Mouse (Mus musculus) frontal cortex, postnatal 14 days (tissue): ENCODE measurements around the gene Fndc9.

Experiments used
- DNase-seq, 2 experiments: peaks; one replicate each; pipeline ENCODE4 v3.0.0; 2022; ENCODE audit warnings: low spot score in 2 of 2

The Fndc9 gene

DNA sequence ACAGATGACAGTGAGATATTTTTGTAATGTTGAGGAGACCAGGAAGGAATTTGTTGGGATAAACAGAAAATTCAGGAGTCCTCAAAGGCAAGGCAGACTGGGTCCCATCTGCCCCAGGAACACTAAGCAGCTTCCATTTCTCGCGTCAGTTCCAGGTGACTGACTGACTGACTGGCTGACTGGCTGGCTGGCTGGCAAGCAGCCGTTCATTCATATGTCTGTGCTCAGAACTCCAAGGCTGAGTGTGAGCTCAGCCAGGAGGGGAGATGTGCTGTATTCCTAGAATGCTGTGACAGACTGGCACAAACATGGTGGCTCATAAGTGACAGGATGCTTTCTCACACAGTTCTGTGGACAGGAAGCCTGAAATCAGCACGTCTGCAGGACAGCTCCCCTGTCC lies 1.4 kb upstream of the Fndc9 start:
- no peak for DNase-seq

DNA sequence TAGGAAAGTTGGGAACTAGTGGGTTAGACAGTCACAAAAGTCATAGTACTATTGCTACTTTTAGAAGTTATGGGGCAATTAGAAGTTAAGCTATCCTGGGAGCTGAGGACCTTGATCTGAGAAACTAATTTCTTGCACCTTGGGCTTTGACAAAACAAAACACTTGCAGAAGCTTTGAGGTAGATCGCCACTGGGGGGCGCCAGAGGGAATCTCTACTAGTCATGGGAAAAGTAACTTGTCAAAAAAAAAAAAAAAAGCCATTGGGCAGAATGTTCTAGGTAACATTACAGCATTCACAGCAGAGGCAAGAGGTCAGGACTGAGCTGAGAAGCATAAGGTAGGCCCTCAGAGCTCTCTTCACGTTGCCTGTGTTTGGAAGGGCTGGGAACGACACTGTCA lies 1.6 kb downstream of the Fndc9 start:
- peak in 1 of 2 experiments; percentile 72 for DNase-seq

DNA sequence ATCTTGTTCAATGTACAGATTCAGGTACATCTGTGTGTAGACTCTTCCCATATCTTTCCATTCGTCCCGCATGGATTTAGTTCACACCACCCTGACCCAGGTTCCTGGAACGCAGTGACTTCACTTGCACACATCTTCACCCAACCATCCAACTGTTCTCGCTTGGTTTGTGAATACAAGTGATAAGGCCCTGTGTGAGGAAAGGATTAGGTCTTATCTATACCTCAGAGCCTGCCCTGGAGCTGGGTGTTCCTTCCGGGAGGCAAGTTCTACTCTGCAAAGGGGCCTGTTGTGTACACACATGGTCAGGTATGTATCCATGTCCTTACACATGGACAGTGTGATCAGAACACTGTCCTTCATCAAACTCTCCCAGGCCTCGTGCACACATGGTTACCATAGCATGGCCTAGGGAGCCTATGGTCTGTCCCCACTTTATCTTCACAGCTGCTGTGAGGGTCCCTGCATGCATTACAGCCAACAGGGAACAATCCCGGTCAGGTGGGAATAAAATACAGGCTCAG lies 5.9 kb downstream of the Fndc9 start:
- DNase-seq, result no peak

DNA sequence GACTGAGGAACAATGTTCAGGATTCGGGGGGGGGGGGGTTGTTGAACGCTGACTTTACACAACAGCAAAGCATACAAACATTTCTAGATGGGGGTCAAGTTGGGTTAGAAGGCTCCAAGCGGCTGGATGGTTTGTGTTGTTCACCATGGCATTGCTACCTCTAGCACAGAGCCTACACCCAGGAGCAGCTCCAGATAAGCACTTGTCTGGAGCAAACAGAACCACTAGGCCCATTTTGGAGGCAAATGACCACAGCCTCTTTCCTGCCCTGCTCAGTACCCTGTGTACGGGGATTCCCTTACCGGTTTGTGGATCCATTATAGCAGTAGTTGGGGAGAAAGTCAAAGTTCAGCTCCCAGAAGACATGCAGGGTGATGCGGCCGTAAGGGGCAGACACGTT lies 6.7 kb downstream of the Fndc9 start:
- no peak for DNase-seq

DNA sequence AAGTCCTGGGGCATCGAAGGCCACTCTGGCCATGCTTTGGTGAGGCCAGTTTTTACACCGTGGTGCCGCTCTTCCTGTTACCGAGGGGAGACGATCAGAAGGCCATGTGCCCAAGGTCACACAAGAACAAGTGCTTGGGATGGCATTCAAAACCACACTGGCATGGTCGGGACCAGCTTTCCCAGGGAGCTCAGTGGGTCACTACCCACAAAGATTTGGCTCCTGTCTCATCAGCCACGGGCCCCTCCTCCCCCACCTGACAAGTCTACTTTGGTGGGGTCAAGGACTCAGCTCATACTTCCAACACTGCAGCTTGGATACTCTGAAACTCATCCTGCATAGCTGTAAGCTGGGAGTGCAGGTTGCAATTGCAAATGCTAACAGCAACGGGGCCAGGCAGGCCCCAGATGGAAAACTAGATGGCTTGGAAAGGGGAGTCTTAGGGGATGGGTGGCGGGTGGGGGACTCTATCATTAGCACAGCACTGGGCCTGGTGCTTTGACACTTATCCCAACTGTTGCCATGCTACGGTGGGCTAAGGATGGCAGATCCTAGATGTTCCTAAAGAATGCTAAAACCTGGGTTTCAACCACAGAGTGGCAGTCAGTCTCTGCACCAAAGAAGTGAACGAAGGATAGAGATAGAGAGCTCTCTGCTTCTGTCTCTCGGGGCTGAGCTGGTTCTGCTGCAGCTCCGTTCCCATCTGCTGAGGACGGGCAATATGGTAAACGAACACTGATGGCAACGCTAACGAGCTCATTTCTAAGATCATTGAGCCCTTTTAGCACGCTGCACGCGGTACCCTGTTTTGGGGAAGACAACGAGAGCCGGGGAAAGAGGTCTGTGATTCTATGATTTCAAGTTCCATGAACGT lies 9.6 kb downstream of the Fndc9 start:
- DNase-seq, result no peak

DNA sequence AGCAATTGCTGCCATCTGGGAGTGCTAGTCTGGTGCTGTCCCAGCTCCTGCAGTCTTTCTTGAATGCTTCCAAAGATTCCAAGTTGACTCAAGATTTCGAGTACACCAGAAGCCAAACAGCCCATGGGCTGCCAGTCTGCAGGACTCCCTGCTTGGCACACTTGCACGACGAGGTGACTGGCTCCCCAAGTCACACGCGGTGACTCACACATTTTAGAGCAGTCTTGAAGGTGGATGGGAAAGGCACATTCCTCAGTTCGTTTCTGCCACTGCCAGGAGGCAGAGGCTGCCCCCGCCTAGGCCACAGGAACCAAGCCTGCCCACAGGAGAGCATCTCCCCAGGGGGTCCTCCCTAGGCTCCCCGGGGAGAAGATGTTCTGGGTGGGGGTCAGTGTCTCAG lies 10.6 kb downstream of the Fndc9 start:
- no peak for DNase-seq

DNA sequence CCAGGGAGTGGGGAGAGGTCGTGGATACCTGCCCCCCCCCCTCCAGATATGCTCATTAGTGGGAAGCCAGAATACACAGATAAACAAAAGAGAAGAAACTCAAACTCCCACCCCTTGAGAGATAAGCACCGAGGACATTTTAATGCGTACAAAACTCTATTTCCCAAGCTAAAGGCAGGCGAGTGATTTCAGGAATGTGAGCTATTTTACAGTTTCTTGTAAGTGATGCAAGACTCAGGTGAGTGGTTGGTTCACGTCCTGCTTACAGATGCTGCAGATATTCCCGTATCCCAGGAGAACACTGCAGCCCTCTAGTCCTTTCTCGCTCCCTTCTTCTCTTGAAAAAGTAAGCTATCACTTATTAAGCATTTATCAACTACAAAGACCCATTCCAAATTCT lies 11.1 kb downstream of the Fndc9 start:
- no peak for DNase-seq

DNA sequence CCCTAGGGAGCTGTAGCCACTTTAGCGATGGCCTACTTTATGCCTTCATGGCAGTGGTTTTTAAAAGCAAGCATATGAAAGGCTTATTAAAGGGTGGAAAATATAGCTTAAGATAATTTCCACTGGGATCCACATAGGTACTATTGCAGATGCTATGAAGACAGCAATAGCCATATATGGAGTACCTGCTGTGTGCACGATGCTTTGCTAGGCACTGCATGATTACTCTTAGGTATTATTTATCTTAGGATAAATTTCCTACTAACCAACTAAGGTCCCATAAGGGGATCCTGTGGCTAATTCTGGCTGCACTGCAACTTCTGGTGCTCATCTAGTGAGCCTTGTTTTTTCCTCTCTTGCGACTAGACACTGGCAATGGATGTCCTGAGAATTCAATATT lies 13.0 kb downstream of the Fndc9 start:
- DNase-seq, result no peak

DNA sequence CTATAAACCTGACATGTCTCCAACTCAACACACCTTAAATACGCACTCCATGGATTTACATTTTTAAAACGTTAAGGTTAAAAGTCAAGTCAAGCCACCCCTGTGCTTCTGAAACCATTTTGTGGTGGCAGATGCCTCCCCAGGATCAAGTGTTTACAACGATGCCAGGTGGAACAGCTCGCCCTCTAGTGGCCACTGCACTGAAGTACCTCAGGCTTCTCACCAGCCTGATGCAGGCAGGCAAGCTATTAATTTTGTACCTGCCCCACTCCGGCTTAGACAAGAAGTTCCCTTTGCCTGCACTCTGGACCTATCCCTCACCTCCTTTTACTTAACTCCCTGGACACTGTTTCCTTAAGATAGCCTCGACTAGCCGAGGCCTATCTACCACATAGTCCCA lies 16.7 kb downstream of the Fndc9 start:
- peak in 1 of 2 experiments; percentile 65 for DNase-seq

DNA sequence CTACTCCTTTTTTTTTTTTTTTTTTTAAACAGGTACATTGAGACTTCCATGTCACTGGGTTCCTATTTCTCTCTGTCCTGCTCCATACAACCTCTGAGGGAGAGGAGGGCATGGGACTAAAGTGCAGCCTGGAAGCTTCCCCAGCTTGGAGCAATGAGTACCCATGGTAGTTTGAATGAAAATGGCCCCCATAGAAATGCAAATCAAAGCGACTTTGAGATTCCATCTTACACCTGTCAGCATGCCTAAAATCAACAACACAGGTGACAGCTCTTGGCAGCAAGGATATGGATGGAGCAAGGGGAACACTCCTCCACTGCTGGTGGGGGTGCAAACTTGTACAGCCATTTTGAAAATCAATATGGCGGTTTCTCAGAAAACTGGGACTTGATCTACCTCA lies 20.0 kb downstream of the Fndc9 start:
- DNase-seq, result no peak

DNA sequence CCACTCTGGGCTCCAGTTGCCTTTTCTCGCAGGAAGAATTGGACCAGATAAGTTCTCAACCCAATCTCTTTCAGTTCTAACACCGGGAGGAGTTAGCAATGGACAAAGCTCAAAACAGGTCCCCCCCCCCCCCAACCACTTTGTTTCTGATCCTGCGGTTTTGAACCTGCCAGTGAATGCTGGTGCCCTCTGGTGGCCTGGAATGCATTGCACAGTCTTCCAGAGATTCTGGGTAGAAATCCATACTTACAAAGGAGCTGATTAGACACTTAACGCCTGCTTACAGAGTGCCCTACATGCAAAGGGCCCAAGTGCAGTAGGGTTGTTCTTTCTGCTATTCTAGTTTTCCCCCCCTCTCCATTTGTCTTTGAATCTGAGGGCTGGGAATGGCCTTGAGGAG lies 22.9 kb downstream of the Fndc9 start:
- DNase-seq, result no peak

DNA sequence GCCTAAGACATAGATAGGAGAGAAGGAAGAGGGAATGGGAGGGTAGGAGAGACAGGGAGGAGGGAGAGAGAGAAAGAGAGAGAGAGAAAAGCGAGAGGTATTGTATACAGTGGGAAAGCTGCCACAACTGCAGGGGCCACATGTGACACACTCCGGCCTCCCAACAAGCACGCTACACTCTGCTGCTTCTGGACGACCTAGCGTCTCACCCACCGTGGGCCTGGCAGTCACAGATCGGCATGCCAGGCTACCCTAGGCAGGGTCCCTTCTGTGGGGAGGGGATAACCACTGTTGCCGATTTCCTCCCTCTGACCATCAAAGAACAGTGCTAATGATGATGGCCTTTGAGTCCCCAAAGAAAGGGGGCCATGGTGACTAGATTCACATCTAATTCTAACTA lies 23.4 kb downstream of the Fndc9 start:
- no peak for DNase-seq

DNA sequence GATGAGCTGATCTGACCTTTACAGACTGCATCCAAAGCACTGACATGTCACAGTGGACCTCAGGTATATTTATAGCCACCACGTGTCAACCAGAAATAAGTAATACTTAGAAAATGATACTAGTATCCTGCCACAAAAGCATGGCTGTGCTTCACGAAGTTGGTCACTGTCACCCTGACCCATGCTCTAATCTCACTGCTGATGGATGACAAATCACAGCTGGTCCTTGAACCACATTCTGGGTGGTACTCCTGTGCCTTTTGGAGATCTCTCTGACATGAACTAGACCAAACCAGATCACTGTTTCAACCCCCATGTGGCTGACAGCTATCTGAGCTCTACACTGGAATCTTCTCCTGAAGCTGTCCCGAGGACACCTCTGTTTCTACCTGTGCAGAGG lies 27.5 kb downstream of the Fndc9 start:
- DNase-seq, result no peak

DNA sequence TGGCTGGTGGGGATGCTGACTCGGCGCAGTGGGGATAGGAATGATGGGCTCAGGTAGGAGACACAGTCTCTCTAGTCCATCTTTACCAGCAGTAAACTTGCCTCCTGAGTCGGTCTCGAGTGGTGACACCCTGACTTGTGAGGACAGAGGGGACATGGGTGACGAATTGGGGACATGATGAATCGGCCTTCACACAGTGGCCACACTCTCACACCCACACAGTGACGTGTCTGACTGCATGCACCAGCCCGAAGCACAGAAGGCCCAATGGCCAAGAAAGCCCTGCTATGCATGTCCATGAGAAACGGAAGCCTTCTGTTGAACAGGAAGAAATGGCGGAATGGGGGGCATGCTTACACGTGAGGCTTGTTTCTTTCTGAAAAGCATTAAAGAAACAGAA lies 28.0 kb downstream of the Fndc9 start:
- DNase-seq, result no peak

DNA sequence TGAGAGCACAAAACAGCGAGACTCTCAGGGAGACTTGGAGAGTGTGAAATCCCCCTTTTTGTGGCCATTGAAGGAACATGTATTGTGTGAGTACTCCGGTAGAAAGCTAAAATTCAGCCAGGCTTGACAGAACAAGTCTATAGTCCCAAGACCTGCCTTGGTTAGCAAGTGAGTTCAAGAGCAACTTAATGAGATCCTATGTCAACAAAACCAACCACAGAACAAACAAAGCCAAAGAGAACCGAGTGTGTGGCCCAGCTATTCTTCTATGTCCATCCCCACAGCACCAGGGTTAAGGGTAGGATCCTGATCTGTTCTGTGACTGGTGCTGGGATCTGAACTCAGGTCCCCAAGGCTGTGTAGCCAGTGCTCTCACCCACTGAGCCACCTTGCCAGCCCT lies 29.3 kb downstream of the Fndc9 start:
- no peak for DNase-seq

DNA sequence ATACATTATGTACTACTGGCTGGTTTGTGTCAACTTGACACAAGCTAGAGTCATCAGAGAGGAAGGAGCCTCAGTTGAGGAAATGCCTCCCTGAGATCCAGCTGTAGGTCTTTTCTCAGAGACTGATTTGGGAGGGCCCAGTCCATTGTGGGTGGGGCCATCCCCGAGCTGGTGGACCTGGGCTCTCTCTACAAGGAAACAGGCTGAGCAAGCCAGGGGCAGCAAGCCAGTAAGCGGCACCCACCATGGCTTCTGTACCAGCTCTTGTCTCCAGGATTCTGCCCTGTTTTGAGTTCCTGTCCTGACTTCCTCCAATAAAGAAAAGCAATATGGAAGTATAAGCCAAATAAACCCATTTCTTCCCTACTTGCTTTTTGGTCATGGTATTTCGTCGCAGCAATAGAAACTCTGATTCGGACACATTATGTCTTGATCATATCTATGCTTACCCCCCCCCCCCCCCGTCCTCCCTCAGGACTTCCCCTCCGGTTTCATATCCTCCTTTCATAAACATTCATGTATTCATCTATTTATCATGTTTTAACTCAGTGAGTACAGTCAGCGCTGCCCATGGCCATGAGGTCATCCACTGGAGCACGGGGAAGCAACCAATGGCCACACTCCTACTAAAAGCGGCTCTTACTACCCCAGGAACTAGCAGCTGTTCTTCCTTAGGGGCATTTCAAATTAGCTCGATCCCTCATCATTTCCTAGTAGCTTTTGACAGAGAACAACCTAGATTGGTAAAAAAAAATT lies 29.9 kb downstream of the Fndc9 start:
- DNase-seq, result no peak

DNA sequence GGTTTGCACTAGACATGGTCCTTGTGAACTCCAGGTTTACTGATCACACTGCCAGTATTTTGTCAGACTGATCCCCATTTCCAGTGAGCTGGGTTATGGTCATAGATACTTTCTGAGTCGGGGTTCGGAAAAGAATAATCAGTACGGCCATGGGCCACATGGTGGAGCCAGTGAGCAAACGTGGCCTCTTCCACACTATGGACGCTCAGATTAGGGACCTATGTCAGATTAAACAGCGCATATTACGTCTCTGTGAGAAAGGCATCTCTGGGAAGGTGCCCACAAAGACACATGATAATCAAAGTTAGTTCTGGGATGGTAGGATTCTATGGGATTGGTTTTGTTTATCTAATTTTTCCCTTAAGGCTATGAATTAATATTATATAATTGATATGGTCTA lies 33.7 kb downstream of the Fndc9 start:
- peak in 1 of 2 experiments; percentile 56 for DNase-seq

DNA sequence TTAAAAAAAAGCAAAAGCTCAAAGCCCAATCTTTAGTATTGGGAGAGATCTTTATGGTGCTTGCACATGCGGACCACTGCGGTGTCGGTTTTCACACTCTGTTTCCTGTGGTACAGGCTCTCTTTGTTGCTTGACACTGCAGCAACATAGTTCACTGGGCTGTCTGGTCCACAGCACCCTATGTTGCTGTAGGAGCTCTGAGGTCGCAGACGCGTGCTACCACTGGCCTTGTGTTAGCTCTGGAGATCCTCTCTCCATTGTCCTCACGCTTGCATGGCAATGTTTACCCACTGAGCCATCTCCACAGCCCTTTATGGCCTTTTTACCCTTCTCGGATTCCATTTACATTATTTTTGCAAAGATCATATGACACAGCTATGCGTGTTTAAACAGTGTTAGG lies 34.1 kb downstream of the Fndc9 start:
- no peak for DNase-seq

DNA sequence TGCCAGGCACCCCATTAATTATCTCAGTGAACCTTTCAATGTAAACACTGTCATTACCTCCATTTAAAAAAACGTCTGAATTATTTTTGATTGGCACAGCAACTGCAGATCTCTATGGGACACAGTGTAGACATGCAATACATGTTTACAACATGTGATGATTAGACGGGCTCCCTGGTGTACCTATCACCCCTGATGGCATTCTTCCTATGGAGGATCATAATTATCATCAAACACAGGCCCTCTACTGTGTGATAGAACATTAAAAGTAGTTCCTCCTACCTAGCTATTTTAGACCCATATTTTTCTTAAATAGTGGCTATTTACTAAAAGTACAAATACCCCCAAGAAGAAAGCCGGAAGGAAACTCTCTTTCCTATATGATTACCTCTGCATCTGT lies 34.6 kb downstream of the Fndc9 start:
- DNase-seq, result no peak

DNA sequence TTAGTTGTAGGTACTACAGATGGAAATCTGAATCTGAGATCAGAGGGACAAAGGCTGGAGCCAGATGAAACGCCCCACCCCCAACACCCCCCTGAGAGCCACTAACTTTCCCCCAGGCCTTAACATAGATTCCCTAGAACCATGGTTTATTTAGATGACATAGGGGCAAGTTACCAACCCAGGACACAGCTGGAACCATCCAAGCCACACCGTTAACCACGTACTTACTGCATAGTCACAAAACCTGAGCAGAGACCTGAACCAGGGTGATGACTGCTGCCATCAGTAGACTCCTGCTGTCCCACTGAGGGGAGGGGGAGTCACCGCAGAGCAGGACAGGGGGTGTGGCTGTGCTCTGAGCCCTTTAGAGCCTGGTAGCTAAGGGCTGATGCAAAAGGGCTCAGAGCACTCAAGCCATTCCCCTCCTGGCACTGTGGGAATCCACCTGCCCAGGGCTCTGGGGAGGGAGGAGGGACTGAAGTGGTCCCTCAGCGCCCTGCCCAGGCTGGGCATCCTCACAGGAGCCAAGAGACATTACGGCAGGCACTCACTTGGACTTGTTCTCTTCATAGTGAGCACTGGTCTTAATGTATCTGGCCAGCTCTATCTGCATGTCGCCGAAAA lies 36.8 kb downstream of the Fndc9 start:
- no peak for DNase-seq

DNA sequence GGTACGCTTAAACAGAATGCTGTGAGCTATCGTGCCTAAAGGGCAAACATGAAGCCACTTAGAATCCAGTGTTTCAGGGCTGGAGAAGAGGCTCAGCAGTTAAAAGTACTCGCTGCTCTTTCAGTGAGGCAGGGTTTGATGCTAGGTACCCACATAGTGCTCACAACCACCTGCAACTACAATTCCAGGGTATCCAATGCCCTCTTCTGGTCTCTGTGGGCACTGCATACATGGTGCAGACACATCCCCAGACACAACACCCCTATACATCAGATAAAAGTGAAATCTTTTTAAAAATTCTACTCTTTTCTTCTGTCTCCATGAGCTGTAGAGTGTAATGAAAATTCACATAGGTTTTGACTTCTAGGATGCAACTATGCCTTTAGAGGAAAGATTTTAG lies 38.6 kb downstream of the Fndc9 start:
- DNase-seq, result no peak

DNA sequence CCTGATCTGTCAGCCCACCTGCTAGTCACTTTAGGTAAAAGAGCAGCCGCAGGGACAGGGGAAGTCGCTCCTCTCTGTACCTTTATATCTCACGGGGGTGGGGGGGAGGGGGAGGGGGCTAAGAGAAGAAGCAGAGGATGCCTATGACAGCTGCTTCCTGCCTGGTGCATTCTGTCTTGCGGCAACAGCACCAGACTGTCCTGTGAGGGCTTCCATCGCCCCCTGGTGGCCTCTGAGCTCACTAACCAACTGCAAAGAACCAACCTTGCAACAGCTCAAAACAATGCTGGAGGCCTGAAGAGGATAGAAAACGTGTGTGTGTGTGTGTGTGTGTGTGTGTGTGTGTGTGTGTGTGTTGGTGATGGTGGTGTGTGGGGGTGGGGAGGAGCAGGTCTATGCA lies 40.0 kb downstream of the Fndc9 start:
- peak; percentile 52 to 62 for DNase-seq

DNA sequence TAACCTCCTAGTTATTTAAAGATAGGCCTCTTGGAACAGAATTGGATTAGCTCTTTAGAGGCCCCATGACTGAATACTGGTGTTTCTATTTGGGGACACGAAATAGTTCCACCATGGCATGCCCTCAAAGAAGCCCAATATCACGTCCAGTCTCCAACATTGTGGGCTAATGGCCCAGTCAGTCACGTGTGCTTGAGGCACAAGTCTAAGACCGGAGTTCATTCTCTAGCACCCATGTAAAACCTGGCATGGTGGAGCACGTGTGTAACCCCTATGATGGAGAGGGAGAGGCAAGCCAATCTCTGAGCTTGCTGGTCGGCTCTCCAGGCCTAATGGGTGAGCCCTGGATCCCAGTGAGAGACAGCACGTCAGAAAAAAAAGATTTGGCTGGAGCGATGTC lies 40.8 kb downstream of the Fndc9 start:
- DNase-seq, result no peak
